ENCODE assay signal across 15 mouse cellular contexts in genomic region chr15:83842915-83843789, GRCm38 (mm10).
DNase-seq lines count a peak whose midpoint lies in the region; ATAC-seq and TF ChIP-seq lines count a peak whose summit lies in the region.
"Had no signal": no experiment of that assay in that cellular context is flagged by ENCODE, and none has a peak within 500 bp of the region (broad histone marks: within the 10 kb centered on the region; RNA-seq: fewer than 3 reads in every experiment).

No protein-coding gene starts in this region.

- H3K36me3 ChIP-seq in forebrain, embryonic 13.5 days (ENCODE audit: poor library complexity, severe bottlenecking), result peaks cover 6% of the 10 kb centered on the region; the same call in 1 of the 2 replicates
- no peaks in the 10 kb centered on the region for H3K36me3 ChIP-seq in midbrain, embryonic 16.5 days (ENCODE audit: control insufficient read depth, insufficient read depth, low read length)
- H3K36me3 ChIP-seq in lung, postnatal 0 days (ENCODE audit: insufficient read depth, low read length), result no peaks in the 10 kb centered on the region
- H3K36me3 ChIP-seq: limb, embryonic 15.5 days; stomach, embryonic 15.5 days had no signal

- peaks cover 45% of the 10 kb centered on the region for H3K4me1 ChIP-seq in cortical plate, adult 2 months (ENCODE audit: control insufficient read depth, insufficient read depth, low read length)
- H3K4me1 ChIP-seq in forebrain, embryonic 13.5 days, result peaks cover 78% of the 10 kb centered on the region
- H3K4me1 ChIP-seq in midbrain, embryonic 16.5 days (ENCODE audit: control insufficient read depth, insufficient read depth, low read length), result peaks cover 31% of the 10 kb centered on the region
- no peaks in the 10 kb centered on the region for H3K4me1 ChIP-seq in lung, postnatal 0 days (ENCODE audit: insufficient read depth, low read depth, low read length)
- H3K4me1 ChIP-seq: limb, embryonic 15.5 days; stomach, embryonic 15.5 days had no signal

- no peak overlapping the region for H3K4me3 ChIP-seq in layer of hippocampus, adult 2 months
- no peak overlapping the region for H3K4me3 ChIP-seq in cortical plate, adult 2 months (ENCODE audit: insufficient read depth, low read length)
- H3K4me3 ChIP-seq in forebrain, embryonic 13.5 days, result no peak overlapping the region
- no peak overlapping the region for H3K4me3 ChIP-seq in midbrain, embryonic 16.5 days (ENCODE audit: low read depth, low read length)
- H3K4me3 ChIP-seq in lung, postnatal 0 days (ENCODE audit: low read depth, low read length), result no peak overlapping the region
- H3K4me3 ChIP-seq: erythroblast, embryonic 14.5 days; heart, adult 2 months; limb, embryonic 15.5 days; stomach, embryonic 15.5 days had no signal

- no peak for TF ChIP-seq CTCF in layer of hippocampus, adult 2 months (conservative IDR thresholded peaks at IDR 0.05)
- no peak for TF ChIP-seq CTCF in cortical plate, adult 2 months (IDR thresholded peaks at IDR 0.05; ENCODE audit: extremely low read depth, insufficient read depth, low read length)
- TF ChIP-seq CTCF in lung, postnatal 0 days (IDR thresholded peaks at IDR 0.05), result no peak

- peak overlapping the region; percentile 80 for H3K27ac ChIP-seq in layer of hippocampus, adult 2 months
- peak overlapping the region; percentile 76 for H3K27ac ChIP-seq in cortical plate, adult 2 months (ENCODE audit: insufficient read depth, low read length)
- peak overlapping the region; percentile 82 for H3K27ac ChIP-seq in forebrain, embryonic 13.5 days
- H3K27ac ChIP-seq in midbrain, embryonic 16.5 days (ENCODE audit: low read length), result peak overlapping the region; percentile 41; the same call in 1 of the 2 replicates
- no peak overlapping the region for H3K27ac ChIP-seq in lung, postnatal 0 days (ENCODE audit: low read length)
- H3K27ac ChIP-seq: heart, adult 2 months; limb, embryonic 15.5 days; macrophage; stomach, embryonic 15.5 days had no signal

- H3K9me3 ChIP-seq in forebrain, embryonic 13.5 days (replicated peaks), result no peaks in the 10 kb centered on the region
- no peaks in the 10 kb centered on the region for H3K9me3 ChIP-seq in midbrain, embryonic 16.5 days (replicated peaks; ENCODE audit: control insufficient read depth, low read length, poor library complexity, severe bottlenecking)
- no peaks in the 10 kb centered on the region for H3K9me3 ChIP-seq in lung, postnatal 0 days (ENCODE audit: low read length)
- H3K9me3 ChIP-seq: limb, embryonic 15.5 days; stomach, embryonic 15.5 days had no signal

- peak overlapping the region; percentile 25; the same call in 1 of the 2 replicates for H3K4me2 ChIP-seq in forebrain, embryonic 13.5 days
- no peak overlapping the region for H3K4me2 ChIP-seq in midbrain, embryonic 16.5 days (ENCODE audit: low read length)
- no peak overlapping the region for H3K4me2 ChIP-seq in lung, postnatal 0 days (replicated peaks; ENCODE audit: low read depth, low read length)
- H3K4me2 ChIP-seq: limb, embryonic 15.5 days; stomach, embryonic 15.5 days had no signal

- no peak for DNase-seq in layer of hippocampus, adult 2 months (ENCODE audit: low spot score in 2 of 2)
- DNase-seq in layer of hippocampus, postnatal 25 days (ENCODE audit: extremely low spot score in 1 of 2, low spot score in 1 of 2), result no peak
- no peak for DNase-seq in lung, postnatal 0 days (ENCODE audit: low spot score)
- no peak for DNase-seq in adipocyte (ENCODE audit: low spot score)
- DNase-seq: cerebellum, adult 2 months; heart, adult 2 months; liver, postnatal 0 days had no signal

- TF ChIP-seq POLR2A in cortical plate, adult 2 months (IDR thresholded peaks at IDR 0.05; ENCODE audit: extremely low read depth, insufficient read depth, low read length), result no peak

- 17% methylated on average over 22 of the region's 22 CpGs for WGBS in forebrain, embryonic 13.5 days
- WGBS in midbrain, embryonic 16.5 days, result 17% methylated on average over 22 of the region's 22 CpGs
- 53% methylated on average over 22 of the region's 22 CpGs for WGBS in lung, postnatal 0 days

- H3K9ac ChIP-seq in forebrain, embryonic 13.5 days, result peak overlapping the region; percentile 17; the same call in 1 of the 2 replicates
- no peak overlapping the region for H3K9ac ChIP-seq in midbrain, embryonic 16.5 days (ENCODE audit: low read depth, low read length)
- no peak overlapping the region for H3K9ac ChIP-seq in lung, postnatal 0 days (replicated peaks; ENCODE audit: low read depth)
- H3K9ac ChIP-seq: limb, embryonic 15.5 days; liver, postnatal 0 days; stomach, embryonic 15.5 days had no signal

- ATAC-seq in forebrain, embryonic 13.5 days, result no peak
- ATAC-seq in midbrain, embryonic 16.5 days, result no peak
- no peak for ATAC-seq in lung, postnatal 0 days
- ATAC-seq in inflammation-experienced regulatory T-cells, adult 6 months, result no peak
- ATAC-seq: liver, postnatal 0 days had no signal

- H3K27me3 ChIP-seq in forebrain, embryonic 13.5 days, result no peaks in the 10 kb centered on the region
- no peaks in the 10 kb centered on the region; the same call in 1 of the 2 replicates for H3K27me3 ChIP-seq in midbrain, embryonic 16.5 days (ENCODE audit: control insufficient read depth, insufficient read depth, low read depth, low read length)
- no peaks in the 10 kb centered on the region for H3K27me3 ChIP-seq in lung, postnatal 0 days (replicated peaks; ENCODE audit: insufficient read depth, low read length)
- H3K27me3 ChIP-seq: limb, embryonic 15.5 days; stomach, embryonic 15.5 days had no signal

- no peak for TF ChIP-seq EP300 in lung, postnatal 0 days (IDR thresholded peaks at IDR 0.05)
